Mouse (Mus musculus) thymus, postnatal 0 days (tissue): ENCODE data around the gene Atp13a2. TPM values are rescaled to one million over a fixed set of nuclear protein-coding genes. Genes with fewer than 3 reads are reported as not detected.

ENCODE experiments used
- DNase-seq: peaks from one replicate; pipeline ENCODE4 v3.0.0-alpha.2; 2015; ENCODE audit warnings: low spot score
- polyA plus RNA-seq: library from polyadenylated mRNA; unstranded; fragments of >200 nt; fragmentation: Nextera tagmentation; extraction: Ambion mirVana; gene quantifications from 2 replicates; pipeline ENCODE4 v1.2.1, GENCODE M21; 2015

Gene Atp13a2
- 39.0 and 41.8 TPM in 2 replicates for polyA plus RNA-seq

DNA sequence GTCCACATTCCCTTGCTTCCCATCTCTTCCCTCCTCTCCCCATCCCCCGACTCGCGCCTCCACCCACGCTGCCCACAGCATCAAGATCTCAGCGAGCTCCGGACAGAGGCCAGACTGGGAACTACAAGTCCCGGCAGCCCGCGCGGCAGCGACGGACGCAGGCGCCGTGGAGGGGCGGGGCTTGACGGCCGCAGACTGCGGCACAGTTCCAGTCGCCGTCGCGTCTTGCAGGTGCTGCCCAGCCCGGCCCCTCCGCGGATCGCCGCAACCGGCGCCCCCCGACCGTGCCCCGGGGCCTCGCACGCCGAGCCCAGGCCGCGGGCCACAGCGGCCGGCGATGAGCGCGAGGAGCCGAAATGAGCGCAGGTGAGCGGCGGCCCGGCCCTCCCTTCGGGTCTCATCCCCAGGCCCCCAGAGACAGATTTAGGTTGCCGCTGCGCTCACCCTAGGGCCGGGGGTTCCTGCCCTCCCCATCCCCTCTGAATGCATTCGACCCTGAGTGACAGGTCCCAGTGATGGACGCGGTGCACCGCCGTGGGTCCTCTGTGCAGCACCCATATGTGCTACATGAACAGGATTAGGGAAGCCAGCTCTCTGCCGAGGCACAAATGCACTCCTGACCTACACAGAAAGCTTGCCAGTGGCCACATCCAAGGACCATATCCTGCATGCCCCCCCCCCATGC lies at the start of gene Atp13a2:
Atp13a2 (plus strand) TSS at position 163 of the 685 bp plus-strand sequence.
- DNase-seq, result peak; percentile 81

- DNase-seq, result peak; percentile 67
Measured at GRCm38 (mm10) chr4:140944356-140944755, 42.3 kb upstream of the Atp13a2 start.

DNA sequence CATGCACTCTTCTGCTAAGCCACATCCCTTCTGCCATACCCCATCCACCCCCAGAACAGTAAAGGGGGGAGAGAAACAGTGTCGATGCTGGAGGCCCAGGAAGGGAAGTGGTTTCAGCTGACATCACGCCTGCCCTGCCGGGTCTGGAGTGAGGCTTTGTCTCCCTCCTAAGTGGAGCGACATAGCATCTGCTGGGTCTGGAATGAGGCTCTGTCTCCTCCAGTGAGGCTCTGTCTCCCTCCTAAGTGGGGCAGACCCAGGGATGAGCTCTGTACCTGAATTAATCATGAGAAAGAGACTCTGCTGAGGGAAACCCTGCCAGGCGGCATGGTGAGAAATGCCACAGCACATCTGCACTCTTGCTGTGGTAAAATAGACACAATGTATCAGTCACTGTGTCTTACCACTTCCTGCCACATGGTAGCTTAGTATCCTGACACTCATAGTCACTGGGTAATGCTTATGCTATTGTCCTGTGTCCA lies 41.7 kb upstream of the Atp13a2 start:
- peak; percentile 91 for DNase-seq

DNA sequence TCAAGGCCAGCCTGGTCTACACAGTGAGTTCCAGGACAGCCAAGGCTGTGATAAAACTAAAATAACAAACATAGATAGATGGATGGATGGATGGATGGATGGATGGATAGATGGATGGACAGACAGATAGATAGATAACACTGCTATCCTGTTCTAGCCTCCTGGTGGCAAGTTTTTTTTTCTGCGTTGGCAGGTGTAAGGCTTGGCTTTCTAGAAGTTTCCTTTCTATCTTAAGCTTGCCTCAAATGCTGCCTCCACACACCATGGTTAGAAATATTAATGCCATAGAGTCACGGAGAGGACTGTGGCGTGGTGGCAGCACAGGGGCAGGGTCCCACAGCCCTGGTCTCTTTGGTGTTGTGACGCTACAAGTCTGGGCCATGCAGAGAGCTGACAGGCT lies 41.1 kb upstream of the Atp13a2 start:
- DNase-seq, result no peak

- DNase-seq, result no peak
Measured at GRCm38 (mm10) chr4:140946048-140946447, 40.6 kb upstream of the Atp13a2 start.

DNA sequence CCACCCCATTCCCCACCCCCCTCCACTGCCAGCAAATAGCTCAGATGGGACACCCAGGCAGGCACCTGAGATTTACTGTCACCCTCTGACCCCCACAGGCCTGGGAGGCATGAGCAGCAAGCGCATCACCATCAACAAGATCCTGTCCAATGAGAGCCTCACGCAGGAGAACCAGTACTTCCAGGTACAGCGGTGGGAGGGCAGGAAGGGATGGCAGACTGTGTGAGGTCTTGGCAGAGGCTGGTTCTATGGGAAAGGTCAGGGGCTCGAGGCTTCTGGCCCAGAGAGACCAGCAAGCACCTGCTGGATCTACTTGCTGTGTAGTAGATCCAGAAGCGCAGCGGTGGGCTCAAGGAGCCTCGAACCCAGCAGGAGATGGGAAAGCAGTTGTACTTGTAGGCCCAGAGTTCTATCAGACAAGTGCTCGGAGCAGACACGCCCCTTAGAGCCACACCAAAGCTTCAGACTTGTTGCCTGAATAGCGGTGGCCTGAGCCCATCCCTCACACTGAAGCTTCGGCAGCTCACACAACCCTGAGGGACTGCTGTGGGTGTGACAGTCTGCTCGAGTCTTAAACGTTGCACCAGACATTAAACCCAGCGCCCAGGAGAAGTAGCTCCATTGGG lies 40.0 kb upstream of the Atp13a2 start:
- peak; percentile 25 for DNase-seq

GRCm38 (mm10) chr4:140947487-140948440 lies 38.9 kb upstream of the Atp13a2 start:
- peak; percentile 25 for DNase-seq

GRCm38 (mm10) chr4:140948481-140948880 lies 38.2 kb upstream of the Atp13a2 start:
- DNase-seq, result peak; percentile 55

GRCm38 (mm10) chr4:140949052-140949451 lies 37.6 kb upstream of the Atp13a2 start:
- no peak for DNase-seq

DNA sequence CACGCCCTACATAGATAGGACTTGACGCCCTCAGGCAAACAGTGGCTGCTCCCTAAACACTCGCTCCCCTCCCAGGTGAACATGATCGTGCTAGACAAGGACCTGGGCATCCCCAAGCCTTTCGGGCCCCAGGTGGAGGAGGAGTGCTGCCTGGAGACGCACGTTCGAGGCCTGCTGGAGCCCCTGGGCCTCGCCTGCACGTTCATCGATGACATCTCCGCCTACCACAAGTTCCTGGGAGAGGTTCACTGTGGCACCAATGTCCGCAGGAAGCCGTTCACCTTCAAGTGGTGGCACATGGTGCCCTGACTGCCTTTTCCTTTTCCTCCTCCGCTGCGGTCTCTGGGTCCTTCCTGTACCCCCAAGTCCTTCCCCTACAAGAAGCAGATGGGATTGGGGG lies 37.1 kb upstream of the Atp13a2 start:
- DNase-seq, result peak; percentile 15

DNA sequence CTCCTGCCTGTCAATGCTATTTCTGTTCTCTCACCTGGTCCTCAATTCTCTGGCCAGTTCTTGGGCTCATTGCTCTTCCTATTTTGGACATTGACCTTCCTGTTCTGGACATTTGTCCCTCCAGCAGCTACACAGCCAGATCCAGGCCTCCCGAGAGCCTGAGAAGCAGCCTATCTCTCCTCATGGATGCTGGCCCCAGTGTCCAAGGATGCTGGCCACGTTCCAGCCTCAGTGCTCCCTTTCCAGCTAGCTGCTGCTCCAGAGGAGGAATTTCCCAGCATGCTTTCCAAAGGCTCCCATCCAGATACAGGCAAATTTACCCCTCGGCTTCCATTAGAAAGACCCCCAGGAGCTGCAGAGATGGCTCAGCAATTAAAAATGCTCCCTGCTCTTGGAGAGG lies 36.1 kb upstream of the Atp13a2 start:
- DNase-seq, result no peak

GRCm38 (mm10) chr4:140951861-140952641 lies 34.6 kb upstream of the Atp13a2 start:
- DNase-seq, result peak; percentile 54

- DNase-seq, result no peak
Measured at GRCm38 (mm10) chr4:140957131-140957702, 29.5 kb upstream of the Atp13a2 start.

DNA sequence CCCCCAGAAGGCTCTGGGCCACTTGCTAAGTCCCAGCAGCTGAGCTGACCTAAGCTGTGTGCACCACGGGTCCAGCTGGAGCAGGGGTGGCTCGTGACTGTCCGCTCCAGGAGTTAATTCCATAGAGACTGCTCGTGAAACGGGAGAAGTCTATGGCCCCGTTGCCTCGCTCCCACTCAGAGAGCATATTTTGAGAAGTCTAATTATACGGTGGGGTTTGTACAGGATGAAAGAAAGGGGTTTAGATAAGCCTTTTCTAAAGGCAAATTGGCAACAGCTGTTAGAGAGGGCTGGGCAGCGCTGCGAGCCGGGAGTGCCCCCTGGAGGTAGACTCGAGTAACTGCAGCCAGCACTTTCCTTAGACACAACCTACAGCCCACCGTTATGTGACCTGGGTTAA lies 28.9 kb upstream of the Atp13a2 start:
- DNase-seq, result peak; percentile 82

DNA sequence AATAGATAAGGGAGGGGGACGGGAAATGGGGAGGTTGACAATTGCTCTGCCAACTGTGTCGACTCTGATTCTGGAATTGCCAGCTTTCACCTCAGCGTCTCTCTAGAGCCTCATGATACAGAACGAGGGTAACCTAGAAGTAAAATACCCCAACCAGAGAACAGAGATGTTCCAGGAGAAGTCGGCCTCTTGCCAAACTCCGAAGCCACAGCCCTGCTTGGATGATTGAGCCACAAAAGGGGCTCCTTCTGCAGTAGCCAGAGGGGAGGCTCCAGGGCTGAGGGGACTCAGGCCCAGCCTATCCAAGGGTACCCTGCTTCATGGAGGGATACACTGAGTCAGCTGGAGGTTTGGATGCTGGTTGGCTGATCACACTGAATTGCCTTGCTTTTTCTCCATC lies 28.4 kb upstream of the Atp13a2 start:
- DNase-seq, result no peak

DNA sequence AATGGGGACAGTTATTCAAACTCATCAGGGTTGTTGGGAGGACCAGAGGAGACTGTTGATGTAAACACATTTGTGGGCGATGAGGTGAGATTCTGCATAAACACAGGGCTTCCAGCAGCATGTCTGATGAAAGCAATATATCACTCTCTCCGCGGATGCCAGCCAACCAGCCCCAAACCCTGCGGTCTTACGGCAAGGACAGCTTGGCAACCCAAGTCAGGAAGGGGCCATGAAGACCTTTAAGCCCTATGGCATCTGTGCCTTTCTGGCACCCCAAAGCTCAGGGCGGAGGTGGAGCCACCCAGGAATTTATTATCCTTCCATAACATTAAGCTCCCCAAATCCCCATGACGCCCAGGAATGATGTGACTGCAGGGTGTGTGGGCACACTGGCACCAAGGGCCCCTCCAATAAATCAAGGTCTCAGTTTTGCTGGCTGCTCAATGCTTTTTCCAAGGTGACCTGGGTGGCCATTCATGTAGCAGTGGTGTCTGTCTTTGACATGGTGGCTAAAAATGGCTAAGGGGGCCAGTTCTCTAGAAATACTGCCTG lies 27.5 kb upstream of the Atp13a2 start:
- no peak for DNase-seq

DNA sequence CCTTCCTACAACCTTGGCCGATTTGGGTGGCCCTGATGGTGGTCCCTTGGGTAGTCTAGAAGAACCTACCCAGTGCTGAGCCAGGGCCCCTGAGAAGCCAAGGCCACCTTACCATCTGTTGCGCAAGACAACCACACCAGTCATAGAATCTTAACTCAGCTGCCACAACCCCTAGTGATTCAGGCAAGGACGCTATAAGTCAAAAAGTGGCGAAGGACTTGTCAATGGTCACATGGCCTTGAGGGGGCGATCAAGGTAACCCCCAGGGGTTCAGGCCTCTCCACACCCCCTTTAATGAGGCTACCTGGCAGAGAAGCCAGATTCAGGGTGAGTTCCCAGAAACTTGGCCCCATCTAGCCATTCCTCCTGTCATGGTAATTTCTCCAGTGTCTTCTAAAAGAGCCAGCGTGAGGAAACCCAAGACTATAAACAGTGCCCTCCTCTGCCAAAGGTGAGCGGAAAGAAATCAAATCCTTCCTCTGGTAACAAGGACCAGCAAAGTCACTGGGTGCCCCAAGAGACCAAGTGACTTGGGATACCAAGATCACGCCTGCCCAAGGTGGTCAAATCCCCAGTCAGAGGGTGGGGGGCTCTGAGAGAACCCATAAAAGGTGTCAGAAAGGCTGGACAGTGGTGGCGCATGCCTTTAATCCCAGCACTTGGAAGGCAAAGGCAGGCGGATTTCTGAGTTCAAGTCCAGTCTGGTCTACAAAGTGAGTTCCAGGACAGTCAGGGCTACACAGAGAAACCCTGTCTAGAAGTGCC lies 26.8 kb upstream of the Atp13a2 start:
- DNase-seq, result no peak

GRCm38 (mm10) chr4:140960781-140961466 lies 25.7 kb upstream of the Atp13a2 start, which contains the start of gene Sdhb:
TSS of gene Sdhb (plus strand) at chr4:140961203.
- peak; percentile 96 for DNase-seq
